Mouse (Mus musculus): Measurements from ENCODE around the gene Npas3. TPM values are rescaled to one million over a fixed set of nuclear protein-coding genes. Genes with fewer than 3 reads are reported as not detected.

Npas3 gene
- polyA plus RNA-seq, 1 experiment from 2014 or later = 17.7 TPM

DNA sequence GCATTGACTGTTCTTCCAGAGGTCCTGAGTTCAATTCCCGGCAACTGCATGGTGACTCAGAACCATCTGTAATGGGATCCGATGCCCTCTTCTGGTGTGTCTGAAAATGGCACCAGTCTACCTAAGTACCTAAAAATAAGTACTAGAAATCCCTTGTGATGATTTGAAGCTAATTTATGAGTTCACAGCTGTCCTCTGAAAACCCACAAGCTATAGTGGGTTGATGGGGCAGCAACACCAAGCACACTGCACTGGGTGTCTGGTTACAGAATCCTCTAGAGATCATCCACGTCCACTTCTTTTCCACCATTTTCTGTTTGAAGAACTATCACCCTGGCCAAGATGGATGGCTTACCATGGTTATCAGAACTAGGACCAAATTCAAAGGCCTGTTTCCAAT, 789.1 kb downstream of the Npas3 start:
- Histone ChIP-seq H3K27ac (ENCODE audit: low read length) (no peak overlapping the region), H3K9ac (replicated peaks; ENCODE audit: low read depth, low read length) (no peak overlapping the region), H3K27me3 (replicated peaks; ENCODE audit: control insufficient read depth, insufficient read depth, low read length) (no peaks in the 10 kb centered on the region), H3K9me3 (ENCODE audit: control insufficient read depth, low read length) (peaks cover 2% of the 10 kb centered on the region; the same call in 1 of the 2 replicates), H3K4me1 (replicated peaks; ENCODE audit: control insufficient read depth, insufficient read depth, low read length) (peaks cover 28% of the 10 kb centered on the region), H3K4me2 (ENCODE audit: low read length) (no peak overlapping the region), H3K4me3 (replicated peaks; ENCODE audit: low read length) (no peak overlapping the region), H3K36me3 (ENCODE audit: control insufficient read depth, insufficient read depth) (no peaks in the 10 kb centered on the region)
- no peak for ATAC-seq
- 94% methylated on average over 3 of the region's 3 CpGs for WGBS

DNA sequence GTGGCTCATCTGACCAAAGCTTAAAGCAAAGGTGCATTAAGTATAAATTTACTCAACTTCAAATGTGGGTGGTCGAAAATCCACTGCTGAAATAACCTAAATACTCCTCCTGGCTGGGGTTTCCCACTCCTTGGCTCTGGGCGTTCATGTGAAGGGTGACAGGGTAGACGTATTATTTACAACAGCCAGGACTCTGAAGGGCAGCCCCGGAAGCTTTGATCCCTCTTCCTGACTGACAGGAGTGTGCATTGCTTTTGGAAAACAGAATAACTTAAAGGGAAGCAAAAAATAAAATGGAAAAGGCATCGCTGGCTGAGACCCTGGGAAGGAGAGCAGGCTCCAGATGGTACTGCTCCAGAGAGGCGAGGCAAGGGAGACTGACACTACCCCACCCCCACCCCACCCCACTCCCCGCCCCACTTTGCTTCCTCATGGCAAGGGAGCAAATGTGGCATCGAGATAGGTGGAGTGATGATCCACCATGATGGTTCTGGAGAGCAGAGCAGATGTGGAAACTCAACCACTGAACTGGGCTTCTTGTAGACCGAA, 794.6 kb downstream of the Npas3 start:
- Histone ChIP-seq H3K4me1 (replicated peaks; ENCODE audit: control insufficient read depth, insufficient read depth, low read length) (peaks cover 16% of the 10 kb centered on the region), H3K4me2 (ENCODE audit: low read length) (no peak overlapping the region), H3K9me3 (ENCODE audit: control insufficient read depth, low read length) (peaks cover 2% of the 10 kb centered on the region; the same call in 1 of the 2 replicates), H3K27ac (ENCODE audit: low read length) (no peak overlapping the region), H3K9ac (replicated peaks; ENCODE audit: low read depth, low read length) (no peak overlapping the region), H3K36me3 (ENCODE audit: control insufficient read depth, insufficient read depth) (no peaks in the 10 kb centered on the region), H3K4me3 (replicated peaks; ENCODE audit: low read length) (no peak overlapping the region), H3K27me3 (replicated peaks; ENCODE audit: control insufficient read depth, insufficient read depth, low read length) (no peaks in the 10 kb centered on the region)
- 29% methylated on average over 9 of the region's 9 CpGs for WGBS
- peak; percentile 75 for ATAC-seq

DNA sequence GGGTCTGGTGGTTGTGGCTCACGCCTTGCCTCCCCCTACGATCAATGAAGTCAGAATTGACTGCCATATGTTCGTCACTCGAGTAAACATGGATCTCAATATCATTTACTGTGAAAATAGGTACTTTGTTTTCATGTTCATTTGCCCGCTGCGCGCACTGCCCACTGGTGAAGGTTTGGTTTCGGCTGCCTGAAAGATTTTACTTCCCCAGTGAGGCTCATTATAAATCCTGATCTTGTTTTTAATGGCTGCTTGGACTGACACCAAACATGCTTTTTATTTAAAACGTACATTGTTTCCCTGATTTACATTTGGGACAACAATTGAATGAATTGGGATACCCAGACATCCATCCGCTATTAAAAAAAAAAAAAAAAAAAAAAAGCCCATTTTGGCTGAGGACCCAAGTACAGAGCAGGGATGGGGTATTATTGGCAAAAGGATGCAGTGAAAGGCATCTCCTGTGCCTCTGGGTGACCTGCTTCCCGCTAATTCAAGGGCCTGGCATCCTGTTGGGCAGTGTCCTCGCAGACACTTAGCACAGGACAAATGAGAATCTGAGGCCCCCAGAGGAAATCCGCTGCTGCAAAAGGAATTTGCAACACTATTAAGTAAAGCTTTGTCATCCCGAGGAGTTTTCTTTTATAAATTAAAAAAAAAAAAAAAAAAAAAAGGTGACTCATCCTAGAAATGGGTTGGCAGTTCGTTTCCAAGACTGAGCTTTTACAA, 796.3 kb downstream of the Npas3 start:
- Histone ChIP-seq H3K9me3 (ENCODE audit: control insufficient read depth, low read length) (peaks cover 2% of the 10 kb centered on the region; the same call in 1 of the 2 replicates), H3K27ac (ENCODE audit: low read length) (no peak overlapping the region), H3K4me2 (ENCODE audit: low read length) (0 out of 2 replicates have a peak overlapping the region, but pooled peaks have one; percentile 5), H3K4me1 (replicated peaks; ENCODE audit: control insufficient read depth, insufficient read depth, low read length) (peaks cover 18% of the 10 kb centered on the region), H3K27me3 (replicated peaks; ENCODE audit: control insufficient read depth, insufficient read depth, low read length) (no peaks in the 10 kb centered on the region), H3K36me3 (ENCODE audit: control insufficient read depth, insufficient read depth) (no peaks in the 10 kb centered on the region), H3K4me3 (replicated peaks; ENCODE audit: low read length) (no peak overlapping the region), H3K9ac (replicated peaks; ENCODE audit: low read depth, low read length) (no peak overlapping the region)
- ATAC-seq = no peak
- WGBS = 29% methylated on average over 15 of the region's 15 CpGs

DNA sequence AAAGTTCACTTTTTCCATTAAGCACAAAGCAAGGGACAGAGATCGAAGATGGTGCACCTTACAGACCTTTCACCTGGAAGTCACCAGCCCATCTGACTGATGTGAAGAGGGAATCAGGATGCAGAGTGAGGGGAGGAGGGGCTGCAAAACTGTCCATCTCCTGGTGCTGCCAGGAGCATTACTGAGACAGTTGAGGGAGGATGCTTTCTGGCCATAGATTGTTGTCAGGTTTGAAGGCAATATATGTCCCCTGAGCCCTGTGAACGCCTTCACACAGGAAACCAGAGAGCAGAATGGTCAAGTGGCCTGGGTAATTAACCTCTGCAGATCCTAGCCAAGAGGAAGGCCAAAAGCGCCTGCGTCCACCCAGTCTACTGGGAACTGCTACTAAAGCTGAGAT, 796.9 kb downstream of the Npas3 start:
- no peak overlapping the region for H3K4me2 ChIP-seq (ENCODE audit: low read length)
- H3K4me3 ChIP-seq (replicated peaks; ENCODE audit: low read length) = no peak overlapping the region
- H3K27ac ChIP-seq (ENCODE audit: low read length) = no peak overlapping the region
- no peaks in the 10 kb centered on the region for H3K27me3 ChIP-seq (replicated peaks; ENCODE audit: control insufficient read depth, insufficient read depth, low read length)
- WGBS = 86% methylated on average over 4 of the region's 4 CpGs
- H3K9ac ChIP-seq (replicated peaks; ENCODE audit: low read depth, low read length) = no peak overlapping the region
- no peaks in the 10 kb centered on the region for H3K9me3 ChIP-seq (ENCODE audit: control insufficient read depth, low read length)
- no peak for ATAC-seq
- H3K4me1 ChIP-seq (replicated peaks; ENCODE audit: control insufficient read depth, insufficient read depth, low read length) = peaks cover 18% of the 10 kb centered on the region
- H3K36me3 ChIP-seq (ENCODE audit: control insufficient read depth, insufficient read depth) = no peaks in the 10 kb centered on the region

DNA sequence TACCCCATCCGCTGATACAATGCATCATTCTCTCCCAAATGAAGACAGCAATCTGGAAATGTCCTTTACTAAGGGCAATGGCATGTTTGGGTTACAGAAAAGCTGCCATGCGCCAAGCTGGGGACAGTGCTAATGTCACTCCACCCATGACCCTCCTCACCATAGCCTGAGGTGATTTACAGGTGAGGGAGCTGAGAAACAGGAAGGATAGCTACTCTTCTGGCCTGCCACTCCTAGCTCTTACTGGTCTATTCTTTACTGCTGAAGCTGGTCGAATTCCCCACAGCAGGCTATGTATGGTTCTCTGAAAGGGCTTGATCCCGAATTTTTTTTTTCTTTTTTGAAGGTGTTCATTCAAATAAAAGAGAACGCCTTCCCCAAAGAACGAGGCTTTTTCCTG, 798.3 kb downstream of the Npas3 start:
- ATAC-seq = no peak
- WGBS = 15% methylated on average over 6 of the region's 6 CpGs

DNA sequence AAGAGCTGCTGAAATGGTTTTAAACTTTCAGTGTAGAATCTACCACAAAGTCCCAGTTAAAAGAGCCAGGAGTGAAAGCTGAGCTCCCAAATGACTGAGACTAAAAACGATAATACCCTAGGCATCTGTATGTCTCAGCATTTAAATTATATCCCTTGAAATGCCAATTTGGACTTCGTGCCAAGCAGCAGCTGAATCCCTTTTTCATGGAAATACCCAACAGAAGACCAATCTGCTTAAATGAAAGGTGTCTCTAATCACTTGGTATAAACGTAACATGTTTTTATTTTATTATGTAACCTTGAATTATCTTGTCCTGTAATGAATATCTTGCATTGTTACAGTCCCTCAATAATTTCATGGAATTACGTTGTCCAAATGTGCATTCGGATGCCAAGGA, 799.6 kb downstream of the Npas3 start:
- 31% methylated on average over 5 of the region's 5 CpGs for WGBS
- ATAC-seq = no peak
- Histone ChIP-seq H3K4me2 (ENCODE audit: low read length) (no peak overlapping the region), H3K9ac (replicated peaks; ENCODE audit: low read depth, low read length) (no peak overlapping the region), H3K27ac (ENCODE audit: low read length) (no peak overlapping the region), H3K4me1 (replicated peaks; ENCODE audit: control insufficient read depth, insufficient read depth, low read length) (peaks cover 19% of the 10 kb centered on the region), H3K9me3 (ENCODE audit: control insufficient read depth, low read length) (no peaks in the 10 kb centered on the region), H3K36me3 (ENCODE audit: control insufficient read depth, insufficient read depth) (no peaks in the 10 kb centered on the region), H3K4me3 (replicated peaks; ENCODE audit: low read length) (no peak overlapping the region), H3K27me3 (replicated peaks; ENCODE audit: control insufficient read depth, insufficient read depth, low read length) (no peaks in the 10 kb centered on the region)

More for the DNA sequence above, 798.3 kb downstream of the Npas3 start:
- Histone ChIP-seq H3K9ac (replicated peaks; ENCODE audit: low read depth, low read length) (no peak overlapping the region), H3K9me3 (ENCODE audit: control insufficient read depth, low read length) (no peaks in the 10 kb centered on the region), H3K36me3 (ENCODE audit: control insufficient read depth, insufficient read depth) (no peaks in the 10 kb centered on the region), H3K4me2 (ENCODE audit: low read length) (no peak overlapping the region), H3K27me3 (replicated peaks; ENCODE audit: control insufficient read depth, insufficient read depth, low read length) (no peaks in the 10 kb centered on the region), H3K4me1 (replicated peaks; ENCODE audit: control insufficient read depth, insufficient read depth, low read length) (peaks cover 18% of the 10 kb centered on the region), H3K4me3 (replicated peaks; ENCODE audit: low read length) (no peak overlapping the region), H3K27ac (ENCODE audit: low read length) (no peak overlapping the region)

DNA sequence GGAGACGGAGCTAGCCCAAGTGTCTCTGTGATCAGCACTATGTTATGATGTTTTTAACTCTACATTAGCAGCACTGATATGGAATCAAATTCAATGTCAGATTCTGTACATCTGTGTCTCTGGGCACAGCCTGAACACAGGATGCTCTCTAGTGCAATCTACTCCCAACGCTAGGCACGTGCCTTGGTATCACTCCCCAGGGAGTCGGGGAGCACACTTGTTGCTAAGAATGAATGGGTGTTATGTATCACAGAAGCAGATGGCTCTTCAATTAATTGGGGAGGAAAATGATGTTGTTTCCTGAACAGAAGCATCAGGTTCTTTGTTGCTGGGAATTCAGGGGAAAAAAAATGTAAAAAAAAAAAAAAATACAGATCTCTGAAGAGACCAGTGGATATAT, 801.4 kb downstream of the Npas3 start:
- ATAC-seq = no peak
- Histone ChIP-seq H3K36me3 (ENCODE audit: control insufficient read depth, insufficient read depth) (no peaks in the 10 kb centered on the region), H3K27me3 (replicated peaks; ENCODE audit: control insufficient read depth, insufficient read depth, low read length) (no peaks in the 10 kb centered on the region), H3K9ac (replicated peaks; ENCODE audit: low read depth, low read length) (no peak overlapping the region), H3K4me3 (replicated peaks; ENCODE audit: low read length) (no peak overlapping the region), H3K4me2 (ENCODE audit: low read length) (no peak overlapping the region), H3K9me3 (ENCODE audit: control insufficient read depth, low read length) (no peaks in the 10 kb centered on the region), H3K4me1 (replicated peaks; ENCODE audit: control insufficient read depth, insufficient read depth, low read length) (peaks cover 18% of the 10 kb centered on the region), H3K27ac (ENCODE audit: low read length) (no peak overlapping the region)
- whole genome bisulfite sequencing = 56% methylated on average over 4 of the region's 4 CpGs

DNA sequence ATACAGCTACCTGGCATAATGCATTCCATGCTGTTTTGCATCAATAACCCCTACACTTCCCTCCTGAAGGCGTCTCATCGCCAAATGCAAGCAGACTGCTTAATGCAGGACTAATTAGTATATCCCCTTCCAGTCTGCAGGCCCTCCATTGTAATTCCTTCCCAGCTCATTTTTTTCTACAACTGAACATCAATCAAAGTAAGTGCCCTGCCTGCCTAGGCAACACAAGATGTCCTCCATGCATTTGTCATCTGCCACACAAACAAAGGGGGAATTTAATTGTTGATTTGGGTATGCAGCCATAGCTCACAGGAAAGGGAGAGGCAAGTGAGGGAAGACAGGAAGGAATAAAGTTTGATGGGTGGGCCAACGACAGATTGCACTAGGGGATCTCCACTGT, 804.5 kb downstream of the Npas3 start:
- peaks cover 16% of the 10 kb centered on the region for H3K4me1 ChIP-seq (replicated peaks; ENCODE audit: control insufficient read depth, insufficient read depth, low read length)
- no peaks in the 10 kb centered on the region for H3K36me3 ChIP-seq (ENCODE audit: control insufficient read depth, insufficient read depth)
- no peaks in the 10 kb centered on the region for H3K27me3 ChIP-seq (replicated peaks; ENCODE audit: control insufficient read depth, insufficient read depth, low read length)
- no peak overlapping the region for H3K9ac ChIP-seq (replicated peaks; ENCODE audit: low read depth, low read length)
- WGBS = 9% methylated on average over 3 of the region's 3 CpGs
- ATAC-seq = peak; percentile 76
- no peak overlapping the region for H3K27ac ChIP-seq (ENCODE audit: low read length)
- H3K4me2 ChIP-seq (ENCODE audit: low read length) = no peak overlapping the region; the same call in 1 of the 2 replicates
- no peaks in the 10 kb centered on the region for H3K9me3 ChIP-seq (ENCODE audit: control insufficient read depth, low read length)
- H3K4me3 ChIP-seq (replicated peaks; ENCODE audit: low read length) = no peak overlapping the region

DNA sequence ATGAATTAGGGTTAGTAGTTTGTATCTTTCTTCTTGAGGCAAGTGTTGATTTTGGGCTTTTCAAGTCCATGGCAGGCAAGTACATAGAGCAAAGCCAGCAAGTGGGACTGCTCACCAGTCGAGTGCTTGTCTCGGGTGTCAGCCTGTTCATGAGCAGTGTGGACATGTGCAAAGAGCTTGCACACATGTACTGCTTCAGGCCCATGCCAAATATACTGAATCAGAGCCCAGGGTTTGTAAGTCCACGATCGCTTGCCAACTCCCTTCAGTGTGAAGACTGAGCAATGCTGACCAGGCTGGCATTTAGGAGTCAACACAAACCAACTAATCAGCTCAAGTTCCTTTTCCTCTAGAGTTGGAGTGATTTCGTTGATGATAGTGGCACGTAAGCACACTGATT, 805.1 kb downstream of the Npas3 start:
- Histone ChIP-seq H3K4me2 (ENCODE audit: low read length) (no peak overlapping the region), H3K4me1 (replicated peaks; ENCODE audit: control insufficient read depth, insufficient read depth, low read length) (peaks cover 13% of the 10 kb centered on the region), H3K27ac (ENCODE audit: low read length) (no peak overlapping the region), H3K36me3 (ENCODE audit: control insufficient read depth, insufficient read depth) (no peaks in the 10 kb centered on the region), H3K4me3 (replicated peaks; ENCODE audit: low read length) (no peak overlapping the region), H3K9me3 (ENCODE audit: control insufficient read depth, low read length) (no peaks in the 10 kb centered on the region), H3K27me3 (replicated peaks; ENCODE audit: control insufficient read depth, insufficient read depth, low read length) (no peaks in the 10 kb centered on the region), H3K9ac (replicated peaks; ENCODE audit: low read depth, low read length) (no peak overlapping the region)
- WGBS = 64% methylated on average over 6 of the region's 6 CpGs
- ATAC-seq = peak; percentile 64; the same call in 1 of the 2 replicates

Measured in forebrain, embryonic 16.5 days (tissue).